Mouse (Mus musculus): Measurements from ENCODE around the gene Neurl1a.

- TF ChIP-seq CTCF (IDR thresholded peaks at IDR 0.05; ENCODE audit: control insufficient read depth, insufficient read depth, insufficient read length): peak; percentile 33
- no peak for TF ChIP-seq USF1 (IDR thresholded peaks at IDR 0.05; ENCODE audit: low read depth)
- no peak for TF ChIP-seq MAX (IDR thresholded peaks at IDR 0.05)
- no peak for TF ChIP-seq MYOG (IDR thresholded peaks at IDR 0.05; ENCODE audit: control insufficient read depth, extremely low read depth, insufficient read length)
- no peak for TF ChIP-seq MYOD1 (IDR thresholded peaks at IDR 0.05; ENCODE audit: control insufficient read depth, insufficient read length, low read depth)
These were observed 10.4 kb upstream of the Neurl1a start for GRCm38 (mm10) chr19:47168223-47168622.

Measured in C2C12 (cell line).